Mouse (Mus musculus): Measurements from ENCODE around the gene Evc2. TPM values are rescaled to one million over a fixed set of nuclear protein-coding genes. Genes with fewer than 3 reads are reported as not detected.

Evc2 gene
- polyA plus RNA-seq, 1 experiment from 2014 or later, result 10.3 TPM

DNA sequence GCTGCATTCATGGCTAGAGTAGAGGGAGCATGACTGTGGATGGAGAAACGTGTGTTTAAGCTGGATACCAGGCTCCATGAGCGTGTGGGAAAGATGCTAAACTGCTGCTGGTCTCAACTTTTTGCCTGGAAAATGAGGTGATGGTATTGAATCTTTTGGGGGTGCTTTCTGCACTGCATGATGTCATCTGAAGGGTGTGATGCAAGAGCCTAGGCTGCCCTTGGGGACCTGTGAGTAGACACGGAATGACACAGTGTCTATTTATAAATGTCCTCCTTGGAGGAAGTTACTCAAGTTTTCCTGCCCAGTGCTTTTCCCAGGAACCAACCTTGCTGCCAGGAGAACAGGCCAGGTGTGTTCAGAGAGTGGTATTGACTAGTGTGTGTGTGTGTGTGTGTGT lies 50.3 kb downstream of the Evc2 start:
- Histone ChIP-seq H3K36me3 (ENCODE audit: control insufficient read depth, insufficient read depth, low read length) (no peaks in the 10 kb centered on the region; the same call in 1 of the 2 replicates), H3K4me2 (no peak overlapping the region), H3K9me3 (ENCODE audit: control insufficient read depth, low read length) (no peaks in the 10 kb centered on the region), H3K4me3 (ENCODE audit: low read depth, low read length) (no peak overlapping the region), H3K9ac (ENCODE audit: low read length) (no peak overlapping the region), H3K27ac (ENCODE audit: low read depth, low read length) (no peak overlapping the region), H3K27me3 (ENCODE audit: control insufficient read depth, insufficient read depth, low read length) (no peaks in the 10 kb centered on the region), H3K4me1 (ENCODE audit: control insufficient read depth, insufficient read depth, low read length) (no peaks in the 10 kb centered on the region)
- ATAC-seq (ENCODE audit: low FRiP score), result no peak
- 90% methylated on average over 3 of the region's 3 CpGs for WGBS
- no peak for DNase-seq (ENCODE audit: low spot score, missing footprints)

DNA sequence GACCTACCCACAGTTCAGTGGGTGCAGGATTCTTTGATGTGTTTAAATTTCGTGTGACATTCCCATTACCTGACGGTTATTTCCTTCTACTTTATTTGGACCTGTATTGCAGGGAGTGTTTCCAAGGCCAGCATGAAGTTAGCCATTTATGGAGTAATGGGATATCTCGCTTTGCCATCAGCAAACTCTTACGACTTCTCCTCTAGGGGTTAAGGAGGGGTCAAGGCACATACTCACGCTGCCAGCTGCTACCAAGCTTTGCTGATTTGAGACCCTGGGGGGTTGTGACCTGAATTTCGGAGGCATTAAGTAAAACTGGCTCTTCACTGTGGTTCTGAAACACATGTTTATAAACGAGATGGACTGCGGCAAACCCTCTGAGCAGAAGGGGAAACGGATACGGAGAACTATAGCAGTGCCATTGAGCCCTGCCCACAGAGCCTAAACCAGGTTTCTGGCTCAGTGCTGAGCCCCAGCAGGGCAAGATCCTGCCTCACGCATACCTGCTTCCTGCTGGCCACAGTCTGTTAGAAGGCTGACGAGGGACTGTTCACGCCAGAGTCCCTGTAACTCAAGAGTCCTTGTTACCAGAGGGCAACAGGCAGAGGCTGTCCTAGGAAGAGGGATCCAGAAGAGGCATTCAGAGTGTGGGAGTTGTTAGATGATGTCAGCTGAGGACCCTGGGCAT lies 51.7 kb downstream of the Evc2 start:
- ATAC-seq (ENCODE audit: low FRiP score), result no peak
- WGBS, result 78% methylated on average over 13 of the region's 13 CpGs
- Histone ChIP-seq H3K27me3 (ENCODE audit: control insufficient read depth, insufficient read depth, low read length) (no peaks in the 10 kb centered on the region), H3K4me3 (ENCODE audit: low read depth, low read length) (no peak overlapping the region), H3K9me3 (ENCODE audit: control insufficient read depth, low read length) (no peaks in the 10 kb centered on the region), H3K4me2 (no peak overlapping the region), H3K36me3 (ENCODE audit: control insufficient read depth, insufficient read depth, low read length) (no peaks in the 10 kb centered on the region; the same call in 1 of the 2 replicates), H3K4me1 (ENCODE audit: control insufficient read depth, insufficient read depth, low read length) (no peaks in the 10 kb centered on the region), H3K9ac (ENCODE audit: low read length) (no peak overlapping the region), H3K27ac (ENCODE audit: low read depth, low read length) (no peak overlapping the region)
- DNase-seq (ENCODE audit: low spot score, missing footprints), result no peak

DNA sequence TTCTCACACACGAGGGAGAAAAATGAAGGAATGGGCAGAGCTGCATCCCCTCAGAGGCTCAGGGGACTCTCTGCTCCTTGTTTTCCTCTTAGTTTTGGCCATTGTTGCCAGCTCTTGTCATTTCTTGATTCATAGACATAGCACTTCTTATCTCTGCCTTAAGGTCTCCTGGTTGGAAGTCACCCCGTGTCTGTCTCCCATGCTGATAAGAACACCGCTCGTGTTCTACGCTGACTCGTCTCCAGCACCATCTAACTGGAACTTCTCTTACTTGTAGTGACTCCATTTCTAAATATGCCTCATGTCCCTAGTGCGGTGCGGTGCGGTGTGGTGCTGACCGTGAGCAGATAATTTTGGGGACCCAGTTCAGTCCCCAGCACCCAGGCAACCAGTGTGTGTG lies 52.6 kb downstream of the Evc2 start:
- Histone ChIP-seq H3K27me3 (ENCODE audit: control insufficient read depth, insufficient read depth, low read length) (no peaks in the 10 kb centered on the region), H3K27ac (ENCODE audit: low read depth, low read length) (no peak overlapping the region), H3K4me3 (ENCODE audit: low read depth, low read length) (no peak overlapping the region), H3K4me1 (ENCODE audit: control insufficient read depth, insufficient read depth, low read length) (peaks cover 4% of the 10 kb centered on the region; the same call in 1 of the 2 replicates), H3K9ac (ENCODE audit: low read length) (no peak overlapping the region), H3K4me2 (no peak overlapping the region), H3K36me3 (ENCODE audit: control insufficient read depth, insufficient read depth, low read length) (no peaks in the 10 kb centered on the region; the same call in 1 of the 2 replicates), H3K9me3 (ENCODE audit: control insufficient read depth, low read length) (no peaks in the 10 kb centered on the region)
- 95% methylated on average over 10 of the region's 10 CpGs for WGBS
- ATAC-seq (ENCODE audit: low FRiP score), result no peak
- DNase-seq (ENCODE audit: low spot score, missing footprints), result no peak

DNA sequence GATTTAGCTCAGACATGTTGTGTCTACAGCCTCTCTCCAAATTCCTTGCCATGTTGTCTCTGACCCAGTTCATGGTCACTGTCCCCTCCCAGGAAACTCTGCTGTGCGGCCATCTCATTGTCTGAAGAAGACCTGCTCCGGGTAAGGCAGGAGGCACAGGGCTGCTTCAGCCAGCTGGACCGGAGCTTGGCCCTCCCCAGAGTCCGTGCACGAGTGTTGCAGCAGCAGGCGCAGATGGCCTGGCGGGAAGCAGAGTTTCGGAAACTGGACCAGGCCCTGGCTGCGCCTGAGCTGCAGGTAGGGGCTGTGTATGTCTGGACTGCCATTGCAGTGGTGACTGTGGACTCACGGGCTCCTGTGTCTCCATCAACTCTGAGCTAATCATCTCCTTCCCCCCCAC lies 53.6 kb downstream of the Evc2 start:
- ATAC-seq (ENCODE audit: low FRiP score) (no peak), DNase-seq (ENCODE audit: low spot score, missing footprints) (no peak)
- H3K27me3 ChIP-seq (ENCODE audit: control insufficient read depth, insufficient read depth, low read length), result no peaks in the 10 kb centered on the region
- no peaks in the 10 kb centered on the region for H3K9me3 ChIP-seq (ENCODE audit: control insufficient read depth, low read length)
- H3K36me3 ChIP-seq (ENCODE audit: control insufficient read depth, insufficient read depth, low read length), result no peaks in the 10 kb centered on the region; the same call in 1 of the 2 replicates
- no peak overlapping the region for H3K9ac ChIP-seq (ENCODE audit: low read length)
- H3K4me1 ChIP-seq (ENCODE audit: control insufficient read depth, insufficient read depth, low read length), result peaks cover 4% of the 10 kb centered on the region; the same call in 1 of the 2 replicates
- H3K27ac ChIP-seq (ENCODE audit: low read depth, low read length), result no peak overlapping the region
- no peak overlapping the region for H3K4me3 ChIP-seq (ENCODE audit: low read depth, low read length)
- H3K4me2 ChIP-seq, result no peak overlapping the region
- WGBS, result 92% methylated on average over 10 of the region's 10 CpGs

DNA sequence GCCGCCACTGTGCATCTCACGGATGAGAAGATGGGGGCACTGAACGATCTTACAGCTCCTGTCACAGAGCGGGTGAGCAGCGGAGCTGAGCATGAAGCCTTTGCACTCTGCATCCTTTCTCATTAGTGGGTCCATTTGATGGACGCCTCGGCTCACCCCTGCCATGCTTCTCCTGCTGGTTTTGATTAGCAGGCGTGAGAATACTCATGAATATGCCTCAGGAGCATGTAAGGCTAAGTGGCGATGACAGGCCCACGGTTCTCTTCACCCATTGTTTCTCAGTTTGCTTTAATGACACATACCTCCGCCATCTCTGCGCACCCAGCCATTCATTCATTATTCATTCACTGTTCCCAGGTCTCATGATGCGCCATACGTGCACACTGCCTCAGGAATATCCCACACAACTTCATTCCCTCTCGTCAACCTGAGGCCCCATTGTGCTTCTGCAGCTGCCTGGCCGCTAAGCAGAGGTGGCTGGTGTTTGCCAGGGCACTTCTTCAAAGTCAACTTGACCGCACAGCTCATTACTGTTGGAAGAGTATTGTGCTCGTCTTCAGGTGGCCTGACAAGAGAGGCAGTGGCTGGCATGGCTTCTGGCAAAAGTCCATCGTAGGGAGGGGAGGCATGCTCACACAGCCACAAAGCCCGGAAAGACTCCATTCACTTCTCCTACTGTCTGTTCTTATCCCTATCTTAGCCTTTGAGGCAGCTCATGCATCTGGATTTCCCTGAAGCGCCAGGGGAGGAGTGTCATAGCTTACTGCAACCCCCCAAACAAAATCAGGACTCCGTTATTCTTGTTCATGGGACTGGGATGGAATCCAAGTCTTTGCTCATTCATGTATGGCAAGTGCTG lies 57.1 kb downstream of the Evc2 start:
- peak; percentile 19; the same call in 1 of the 2 replicates for ATAC-seq (ENCODE audit: low FRiP score)

GRCm38 (mm10) chr5:37419028-37419427 lies 80.7 kb downstream of the Evc2 start:
- H3K36me3 ChIP-seq (ENCODE audit: control insufficient read depth, insufficient read depth, low read length), result no peaks in the 10 kb centered on the region; the same call in 1 of the 2 replicates
- no peak overlapping the region for H3K4me2 ChIP-seq
- H3K4me1 ChIP-seq (ENCODE audit: control insufficient read depth, insufficient read depth, low read length), result no peaks in the 10 kb centered on the region
- 89% methylated on average over 6 of the region's 6 CpGs for WGBS
- no peak overlapping the region for H3K4me3 ChIP-seq (ENCODE audit: low read depth, low read length)
- H3K9ac ChIP-seq (ENCODE audit: low read length), result no peak overlapping the region
- DNase-seq (ENCODE audit: low spot score, missing footprints), result no peak
- no peak for ATAC-seq (ENCODE audit: low FRiP score)
- H3K27me3 ChIP-seq (ENCODE audit: control insufficient read depth, insufficient read depth, low read length), result no peaks in the 10 kb centered on the region
- H3K9me3 ChIP-seq (ENCODE audit: control insufficient read depth, low read length), result no peaks in the 10 kb centered on the region
- H3K27ac ChIP-seq (ENCODE audit: low read depth, low read length), result no peak overlapping the region

More for the DNA sequence above, 57.1 kb downstream of the Evc2 start:
- WGBS, result 79% methylated on average over 22 of the region's 22 CpGs
- Histone ChIP-seq H3K4me2 (no peak overlapping the region), H3K27me3 (ENCODE audit: control insufficient read depth, insufficient read depth, low read length) (no peaks in the 10 kb centered on the region), H3K36me3 (ENCODE audit: control insufficient read depth, insufficient read depth, low read length) (no peaks in the 10 kb centered on the region), H3K4me1 (ENCODE audit: control insufficient read depth, insufficient read depth, low read length) (peaks cover 4% of the 10 kb centered on the region; the same call in 1 of the 2 replicates), H3K9me3 (ENCODE audit: control insufficient read depth, low read length) (no peaks in the 10 kb centered on the region), H3K9ac (ENCODE audit: low read length) (no peak overlapping the region), H3K4me3 (ENCODE audit: low read depth, low read length) (no peak overlapping the region), H3K27ac (ENCODE audit: low read depth, low read length) (no peak overlapping the region)
- DNase-seq (ENCODE audit: low spot score, missing footprints), result no peak

- Histone ChIP-seq H3K9ac (ENCODE audit: low read length) (no peak overlapping the region), H3K27me3 (ENCODE audit: control insufficient read depth, insufficient read depth, low read length) (no peaks in the 10 kb centered on the region), H3K4me1 (ENCODE audit: control insufficient read depth, insufficient read depth, low read length) (no peaks in the 10 kb centered on the region), H3K4me2 (no peak overlapping the region), H3K4me3 (ENCODE audit: low read depth, low read length) (no peak overlapping the region), H3K9me3 (ENCODE audit: control insufficient read depth, low read length) (no peaks in the 10 kb centered on the region), H3K36me3 (ENCODE audit: control insufficient read depth, insufficient read depth, low read length) (no peaks in the 10 kb centered on the region), H3K27ac (ENCODE audit: low read depth, low read length) (no peak overlapping the region)
- ATAC-seq (ENCODE audit: low FRiP score) (no peak), DNase-seq (ENCODE audit: low spot score, missing footprints) (peak; percentile 61)
These were observed 88.9 kb downstream of the Evc2 start for GRCm38 (mm10) chr5:37427210-37427609.

DNA sequence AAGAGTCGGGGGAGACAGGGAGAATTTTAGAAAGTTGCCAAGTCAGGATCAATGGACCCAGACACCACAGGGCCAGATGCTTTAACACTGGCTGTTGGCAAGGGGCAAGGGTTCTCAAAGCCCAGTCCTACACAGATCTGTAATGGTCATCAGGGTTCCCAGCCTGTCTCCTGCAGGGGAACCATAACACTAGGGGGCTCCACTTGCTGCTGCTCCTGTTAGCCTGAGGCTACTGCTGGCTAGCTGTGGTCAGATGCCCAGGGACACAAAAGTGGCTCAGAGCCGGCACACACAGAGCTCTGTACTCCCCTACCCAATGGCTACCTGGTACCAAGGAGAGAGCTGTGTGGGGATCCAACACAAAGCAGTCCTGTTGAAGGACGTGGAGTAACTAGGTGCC lies 97.1 kb downstream of the Evc2 start:
- Histone ChIP-seq H3K4me1 (ENCODE audit: control insufficient read depth, insufficient read depth, low read length) (no peaks in the 10 kb centered on the region), H3K9me3 (ENCODE audit: control insufficient read depth, low read length) (no peaks in the 10 kb centered on the region), H3K4me3 (ENCODE audit: low read depth, low read length) (no peak overlapping the region), H3K9ac (ENCODE audit: low read length) (no peak overlapping the region), H3K36me3 (ENCODE audit: control insufficient read depth, insufficient read depth, low read length) (no peaks in the 10 kb centered on the region), H3K4me2 (no peak overlapping the region), H3K27me3 (ENCODE audit: control insufficient read depth, insufficient read depth, low read length) (no peaks in the 10 kb centered on the region), H3K27ac (ENCODE audit: low read depth, low read length) (no peak overlapping the region)
- 74% methylated on average over 3 of the region's 3 CpGs for WGBS
- ATAC-seq (ENCODE audit: low FRiP score) (no peak), DNase-seq (ENCODE audit: low spot score, missing footprints) (peak; percentile 49)

DNA sequence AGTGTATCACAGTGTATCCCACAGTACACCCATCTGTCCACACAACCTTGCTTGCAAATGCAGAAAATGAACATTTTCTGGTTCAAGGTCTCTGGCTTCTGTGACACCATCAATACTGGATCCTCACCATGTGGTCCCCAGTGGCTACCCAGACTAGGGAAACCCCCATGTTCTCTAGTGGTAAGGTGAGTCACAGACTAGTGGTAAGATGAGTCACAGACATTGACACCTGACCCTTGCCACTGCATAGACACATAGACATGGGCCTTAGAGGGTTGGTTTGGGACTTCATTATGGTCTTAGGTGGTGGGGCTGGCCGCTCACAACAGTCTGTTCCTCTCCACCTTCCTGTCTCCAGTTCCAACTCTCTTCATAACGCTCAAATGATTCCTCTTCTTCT lies 104.5 kb downstream of the Evc2 start:
- Histone ChIP-seq H3K27ac (ENCODE audit: low read depth, low read length) (no peak overlapping the region), H3K9ac (ENCODE audit: low read length) (no peak overlapping the region), H3K27me3 (ENCODE audit: control insufficient read depth, insufficient read depth, low read length) (no peaks in the 10 kb centered on the region), H3K4me2 (no peak overlapping the region), H3K4me3 (ENCODE audit: low read depth, low read length) (no peak overlapping the region), H3K4me1 (ENCODE audit: control insufficient read depth, insufficient read depth, low read length) (no peaks in the 10 kb centered on the region), H3K36me3 (ENCODE audit: control insufficient read depth, insufficient read depth, low read length) (no peaks in the 10 kb centered on the region), H3K9me3 (ENCODE audit: control insufficient read depth, low read length) (no peaks in the 10 kb centered on the region)
- WGBS, result 72% methylated on average over 2 of the region's 2 CpGs
- ATAC-seq (ENCODE audit: low FRiP score) (no peak), DNase-seq (ENCODE audit: low spot score, missing footprints) (no peak)
